Mouse (Mus musculus) heart, postnatal 4 days (tissue): Measurements from ENCODE around the gene Cpne5. TPM values are rescaled to one million over a fixed set of nuclear protein-coding genes. Genes with fewer than 3 reads are reported as not detected.

Experiments
- DNase-seq: peaks from one replicate; pipeline ENCODE4 v3.0.0; 2021
- total RNA-seq, 2 experiments: library from RNA; stranded (reverse); gene quantifications; 2 replicates each; pipeline ENCODE4 v1.2.3; 2021

The Cpne5 gene
- total RNA-seq, 2 experiments from 2014 or later = 5.9 to 8.4 TPM

GRCm38 (mm10) chr17:29126561-29126960 is 111.4 kb downstream of the Cpne5 start:
- DNase-seq = peak; percentile 1

GRCm38 (mm10) chr17:29123578-29124174 is 114.3 kb downstream of the Cpne5 start:
- peak; percentile 2 for DNase-seq

- DNase-seq = peak; percentile 70
Observed at GRCm38 (mm10) chr17:29122817-29123216, 115.2 kb downstream of the Cpne5 start.

GRCm38 (mm10) chr17:29120666-29121065 is 117.3 kb downstream of the Cpne5 start:
- peak; percentile 25 for DNase-seq

- DNase-seq = no peak
Observed at GRCm38 (mm10) chr17:29118057-29118456, 119.9 kb downstream of the Cpne5 start.

- DNase-seq = no peak
Observed at GRCm38 (mm10) chr17:29117006-29117648, 120.8 kb downstream of the Cpne5 start.

- no peak for DNase-seq
Observed at GRCm38 (mm10) chr17:29116023-29116422, 121.9 kb downstream of the Cpne5 start.

GRCm38 (mm10) chr17:29113591-29114352 is 124.2 kb downstream of the Cpne5 start, which contains the start of gene Rab44:
Rab44 (plus strand) TSS chr17:29114145.
- DNase-seq = no peak

- DNase-seq = peak; percentile 3
Observed at GRCm38 (mm10) chr17:29111332-29111731, 126.6 kb downstream of the Cpne5 start.

- DNase-seq = peak; percentile 2
Observed at GRCm38 (mm10) chr17:29110356-29110755, 127.6 kb downstream of the Cpne5 start.

Other genes starting within 250 kb of the Cpne5 start
- 10 to 100 TPM; 64.3 to 67.4 TPM for gene Stk38, start 230.2 kb downstream of the Cpne5 start, total RNA-seq
- 100 to 1,000 TPM; 224 to 227 TPM for gene Srsf3, start 205.5 kb downstream of the Cpne5 start, total RNA-seq
- gene Cdkn1a, start 147.2 kb downstream of the Cpne5 start, total RNA-seq = 10 to 100 TPM; 55.9 to 57.1 TPM
- gene Rab44, start 124.0 kb downstream of the Cpne5 start, total RNA-seq = under 1 TPM; 0.47 to 0.57 TPM
- 10 to 100 TPM; 39.5 to 39.6 TPM for gene Ppil1, start 26.0 kb upstream of the Cpne5 start, total RNA-seq
- 100 to 1,000 TPM; 158 to 161 TPM for gene BC004004, start 30.6 kb upstream of the Cpne5 start, total RNA-seq
- gene Pi16, start 79.5 kb upstream of the Cpne5 start, total RNA-seq = 10 to 100 TPM in 1 of 2 experiments, 1 to 10 TPM in 1; 8.8 to 10.2 TPM
- 100 to 1,000 TPM; 358 to 374 TPM for gene Mtch1, start 109.8 kb upstream of the Cpne5 start, total RNA-seq
- gene Fgd2, start 122.7 kb upstream of the Cpne5 start, total RNA-seq = 1 to 10 TPM; 2.1 to 2.8 TPM